Mouse (Mus musculus) limb, embryonic 14.5 days (tissue): ENCODE data around the gene Prkn. TPM values are rescaled to one million over a fixed set of nuclear protein-coding genes. Genes with fewer than 3 reads are reported as not detected.

Source experiments
- ATAC-seq: fragments of 200-750 bp; cut with Nextera tagmentation; 2 replicates; pipeline ENCODE4 v1.8.0; 2017; ENCODE audit warnings: low read depth, moderate number of reproducible peaks, moderate TSS enrichment; ENCODE audit not compliant: low FRiP score
- DNase-seq: peaks from one replicate; pipeline ENCODE4 v3.0.0-alpha.2; 2015; ENCODE audit warnings: low spot score
- H3K27ac ChIP-seq: fragments of 300-500 bp; sonication (generic); replicated peaks from 2 replicates; pipeline ENCODE4 v1.5.1; 2014; ENCODE audit warnings: low read depth, mild to moderate bottlenecking, low read length, moderate library complexity, mixed read lengths
- H3K27me3 ChIP-seq: fragments of 300-500 bp; sonication (generic); 2 replicates; pipeline ENCODE4 v1.6.1; 2014; ENCODE audit warnings: low read length, mixed read lengths; ENCODE audit not compliant: control insufficient read depth, insufficient read depth
- H3K36me3 ChIP-seq: fragments of 300-500 bp; sonication (generic); 2 replicates; pipeline ENCODE4 v1.6.1; 2014; ENCODE audit warnings: mild to moderate bottlenecking, low read length, moderate library complexity, mixed read lengths; ENCODE audit not compliant: control insufficient read depth, insufficient read depth
- H3K4me1 ChIP-seq: fragments of 300-500 bp; sonication (generic); 2 replicates; pipeline ENCODE4 v1.6.1; 2014; ENCODE audit warnings: antibody characterized with exemption, low read length, mixed read lengths; ENCODE audit not compliant: control insufficient read depth, insufficient read depth
- H3K4me2 ChIP-seq: fragments of 300-500 bp; sonication (generic); replicated peaks from 2 replicates; pipeline ENCODE4 v1.6.1; 2014; ENCODE audit warnings: low read depth, mild to moderate bottlenecking, low read length, moderate library complexity; ENCODE audit not compliant: severe bottlenecking
- H3K4me3 ChIP-seq: fragments of 300-500 bp; sonication (generic); replicated peaks from 2 replicates; pipeline ENCODE4 v1.5.1; 2014; ENCODE audit warnings: low read length
- H3K9ac ChIP-seq: fragments of 300-500 bp; sonication (generic); 2 replicates; pipeline ENCODE4 v1.6.1; 2014; ENCODE audit warnings: mild to moderate bottlenecking, low read depth, low read length, moderate library complexity; ENCODE audit not compliant: severe bottlenecking
- H3K9me3 ChIP-seq: fragments of 300-500 bp; sonication (generic); 2 replicates; pipeline ENCODE4 v1.6.1; 2016; ENCODE audit warnings: low read length; ENCODE audit not compliant: control insufficient read depth
- POLR2A ChIP-seq: fragments of 200-500 bp; IDR thresholded peaks from 2 replicates; pipeline ENCODE4 v1.8.0; 2012; ENCODE audit warnings: inconsistent platforms, mild to moderate bottlenecking, moderate library complexity, borderline replicate concordance; ENCODE audit not compliant: insufficient read depth, insufficient read length; ENCODE audit errors: extremely low read depth
- WGBS: fragments of 180-500 bp; shearing (Covaris S2); extraction: QIAGEN DNeasy Blood & Tissue Kit; methylation state at CpG from one replicate; pipeline ENCODE4 v1.1.7; 2014; 5-methylcytosine and 5-hydroxymethylcytosine counted together
- polyA plus RNA-seq, 2 experiments: library from polyadenylated mRNA; depleted of rRNA in 1 of 2; stranded (reverse) in 1 of 2; unstranded in 1 of 2; fragments of >200 nt; fragmentation: Nextera tagmentation in 1 of 2; extraction: Ambion mirVana in 1 of 2; gene quantifications; 2 replicates each; pipeline versions ENCODE4 v1.2.1 to v1.2.3; 2012 to 2014

Prkn gene
- polyA plus RNA-seq, 2 experiments = 2.3 to 2.7 TPM

- no peak for TF ChIP-seq POLR2A
- Histone ChIP-seq H3K27me3 (no peaks in the 10 kb centered on the region), H3K9ac (no peak overlapping the region), H3K27ac (no peak overlapping the region), H3K4me2 (no peak overlapping the region), H3K36me3 (no peaks in the 10 kb centered on the region), H3K4me1 (no peaks in the 10 kb centered on the region), H3K4me3 (no peak overlapping the region), H3K9me3 (no peaks in the 10 kb centered on the region)
- DNase-seq = no peak
- WGBS = 76% methylated on average over 3 of the region's 3 CpGs
- ATAC-seq = no peak
Measured at GRCm38 (mm10) chr17:11620770-11621169, 780.6 kb downstream of the Prkn start.

- ATAC-seq (no peak), DNase-seq (no peak)
- no peak overlapping the region for H3K9ac ChIP-seq
- H3K27me3 ChIP-seq = no peaks in the 10 kb centered on the region
- H3K27ac ChIP-seq = no peak overlapping the region
- H3K4me1 ChIP-seq = no peaks in the 10 kb centered on the region
- no peak for TF ChIP-seq POLR2A
- no peak overlapping the region for H3K4me3 ChIP-seq
- no peak overlapping the region for H3K4me2 ChIP-seq
- H3K36me3 ChIP-seq = no peaks in the 10 kb centered on the region
- 60% methylated on average over 3 of the region's 3 CpGs for WGBS
- H3K9me3 ChIP-seq = no peaks in the 10 kb centered on the region
Measured at GRCm38 (mm10) chr17:11621492-11621891, 781.3 kb downstream of the Prkn start.

GRCm38 (mm10) chr17:11626306-11626705 is 786.1 kb downstream of the Prkn start:
- no peak for DNase-seq
- no peak overlapping the region for H3K4me2 ChIP-seq
- no peaks in the 10 kb centered on the region for H3K36me3 ChIP-seq
- no peak overlapping the region for H3K4me3 ChIP-seq
- WGBS = 78% methylated on average over 3 of the region's 3 CpGs
- no peaks in the 10 kb centered on the region for H3K4me1 ChIP-seq
- H3K27me3 ChIP-seq = no peaks in the 10 kb centered on the region
- no peak for ATAC-seq
- TF ChIP-seq POLR2A = no peak
- no peaks in the 10 kb centered on the region for H3K9me3 ChIP-seq
- no peak overlapping the region for H3K9ac ChIP-seq
- H3K27ac ChIP-seq = no peak overlapping the region

- no peak for DNase-seq
- Histone ChIP-seq H3K27me3 (no peaks in the 10 kb centered on the region), H3K9ac (no peak overlapping the region), H3K27ac (no peak overlapping the region), H3K4me1 (no peaks in the 10 kb centered on the region), H3K36me3 (no peaks in the 10 kb centered on the region), H3K4me3 (no peak overlapping the region), H3K4me2 (no peak overlapping the region), H3K9me3 (no peaks in the 10 kb centered on the region)
- ATAC-seq = no peak
- WGBS = 93% methylated on average over 11 of the region's 11 CpGs
- TF ChIP-seq POLR2A = no peak
Measured at GRCm38 (mm10) chr17:11635121-11635520, 794.9 kb downstream of the Prkn start.

- no peak overlapping the region for H3K4me3 ChIP-seq
- 81% methylated on average over 10 of the region's 10 CpGs for WGBS
- TF ChIP-seq POLR2A = no peak
- ATAC-seq (no peak), DNase-seq (no peak)
- H3K4me2 ChIP-seq = no peak overlapping the region
- H3K27me3 ChIP-seq = no peaks in the 10 kb centered on the region
- no peaks in the 10 kb centered on the region for H3K36me3 ChIP-seq
- no peaks in the 10 kb centered on the region for H3K9me3 ChIP-seq
- H3K27ac ChIP-seq = no peak overlapping the region
- no peak overlapping the region for H3K9ac ChIP-seq
- H3K4me1 ChIP-seq = no peaks in the 10 kb centered on the region
Measured at GRCm38 (mm10) chr17:11637642-11638041, 797.5 kb downstream of the Prkn start.

GRCm38 (mm10) chr17:11638451-11638850 is 798.3 kb downstream of the Prkn start:
- Histone ChIP-seq H3K27me3 (no peaks in the 10 kb centered on the region), H3K36me3 (no peaks in the 10 kb centered on the region), H3K9ac (no peak overlapping the region), H3K9me3 (no peaks in the 10 kb centered on the region), H3K4me3 (no peak overlapping the region), H3K4me2 (no peak overlapping the region), H3K4me1 (no peaks in the 10 kb centered on the region), H3K27ac (no peak overlapping the region)
- DNase-seq (no peak), ATAC-seq (no peak)
- TF ChIP-seq POLR2A = no peak
- 77% methylated on average over 6 of the region's 6 CpGs for WGBS
